Mouse (Mus musculus): ENCODE data around the gene Dlgap1. TPM values are rescaled to one million over a fixed set of nuclear protein-coding genes. Genes with fewer than 3 reads are reported as not detected.

Dlgap1 gene
- polyA plus RNA-seq, 1 experiment from 2014 or later = 12.3 TPM

DNA sequence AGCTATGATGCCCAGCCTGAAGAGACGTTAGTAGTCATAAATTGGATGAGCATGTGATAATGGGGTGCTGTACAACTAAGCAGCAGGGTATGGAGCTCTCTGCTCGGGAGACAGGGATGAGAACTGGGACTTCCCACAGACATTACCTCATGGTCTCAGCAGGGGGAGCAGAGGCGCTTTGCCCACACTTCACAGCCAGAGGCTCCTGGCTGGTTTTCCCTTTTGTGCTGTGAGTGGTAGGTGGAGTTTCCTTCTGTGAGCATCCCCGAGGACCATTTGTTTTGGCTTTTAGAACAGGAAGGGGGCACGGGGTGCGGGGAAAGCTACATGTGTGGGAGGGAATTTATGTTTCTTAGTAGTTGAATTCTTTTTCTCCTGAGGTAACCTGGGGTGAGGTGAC is 768.6 kb downstream of the Dlgap1 start:
- ATAC-seq (ENCODE audit: low FRiP score, low read depth) = peak; percentile 63

DNA sequence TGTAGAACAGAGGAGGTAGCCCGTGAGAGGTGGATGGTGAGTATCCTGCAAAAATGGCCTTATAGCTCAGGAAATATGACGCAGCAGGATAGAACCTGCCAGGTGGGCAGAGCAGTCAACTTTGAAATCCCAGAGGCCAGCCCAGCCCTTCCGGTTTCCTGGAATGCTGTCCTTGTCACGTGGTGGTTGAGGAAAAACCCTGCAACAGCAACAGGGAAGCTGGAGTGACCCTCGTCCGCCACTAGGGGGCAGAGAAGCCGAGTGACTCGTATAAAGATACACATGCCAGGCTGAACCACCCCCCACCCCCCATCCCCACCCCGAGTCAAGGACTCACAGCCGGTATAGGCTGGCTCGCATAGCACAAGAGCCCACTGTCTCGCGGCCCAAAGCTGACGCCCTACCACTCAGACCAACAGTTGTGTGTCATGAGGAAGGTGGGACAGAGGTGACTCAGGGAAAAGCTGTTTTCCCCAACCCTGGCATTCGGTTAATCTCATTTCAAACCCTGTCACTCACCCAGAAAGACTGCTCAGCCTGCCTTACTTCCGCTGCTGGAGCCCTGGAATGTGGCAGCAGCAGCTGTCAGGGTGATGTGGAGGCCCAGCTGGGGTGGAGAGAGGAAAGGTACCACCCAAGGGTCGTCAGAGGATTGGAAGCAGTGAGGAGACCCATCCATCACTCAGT is 769.4 kb downstream of the Dlgap1 start:
- Histone ChIP-seq H3K9me3 (no peaks in the 10 kb centered on the region), H3K4me3 (peak overlapping the region; percentile 23), H3K4me1 (peaks cover 17% of the 10 kb centered on the region; the same call in 1 of the 2 replicates), H3K36me3 (no peaks in the 10 kb centered on the region), H3K27ac (no peak overlapping the region), H3K9ac (0 out of 2 replicates have a peak overlapping the region, but pooled peaks have one; percentile 26), H3K4me2 (replicated peaks) (peak overlapping the region; percentile 59), H3K27me3 (replicated peaks) (no peaks in the 10 kb centered on the region)
- peak; percentile 94 for ATAC-seq (ENCODE audit: low FRiP score, low read depth)
- 3% methylated on average over 17 of the region's 17 CpGs for WGBS

More for the DNA sequence above, 768.6 kb downstream of the Dlgap1 start:
- H3K9me3 ChIP-seq = no peaks in the 10 kb centered on the region
- under 1% methylated on average over 6 of the region's 6 CpGs for WGBS
- H3K27ac ChIP-seq = no peak overlapping the region
- peaks cover 17% of the 10 kb centered on the region; the same call in 1 of the 2 replicates for H3K4me1 ChIP-seq
- no peaks in the 10 kb centered on the region for H3K36me3 ChIP-seq
- H3K4me2 ChIP-seq (replicated peaks) = peak overlapping the region; percentile 59
- no peak overlapping the region for H3K4me3 ChIP-seq
- no peaks in the 10 kb centered on the region for H3K27me3 ChIP-seq (replicated peaks)
- no peak overlapping the region for H3K9ac ChIP-seq

DNA sequence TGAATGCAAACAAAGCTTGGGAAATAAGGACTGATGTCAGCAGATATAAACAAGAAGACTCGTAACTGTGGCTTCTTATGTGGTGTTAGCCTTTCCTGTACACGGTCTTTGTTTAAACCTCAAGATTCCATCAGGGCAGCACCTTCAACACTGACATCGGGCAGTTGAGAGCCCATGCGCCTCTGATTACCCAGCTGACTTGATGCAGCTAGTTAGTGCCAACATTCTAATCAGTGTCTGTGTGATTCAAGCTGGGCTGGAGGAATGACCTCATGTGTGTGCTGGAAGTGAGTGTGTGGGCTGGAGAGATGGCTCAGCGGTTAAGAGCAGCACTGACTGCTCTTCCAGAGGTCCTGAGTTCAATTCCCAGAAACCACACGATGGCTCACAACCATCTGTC is 770.5 kb downstream of the Dlgap1 start:
- no peak for ATAC-seq (ENCODE audit: low FRiP score, low read depth)
- H3K4me1 ChIP-seq = peaks cover 17% of the 10 kb centered on the region; the same call in 1 of the 2 replicates
- no peaks in the 10 kb centered on the region for H3K9me3 ChIP-seq
- no peak overlapping the region for H3K27ac ChIP-seq
- H3K9ac ChIP-seq = no peak overlapping the region
- no peaks in the 10 kb centered on the region for H3K27me3 ChIP-seq (replicated peaks)
- 92% methylated on average over 6 of the region's 6 CpGs for WGBS
- H3K4me2 ChIP-seq (replicated peaks) = no peak overlapping the region
- H3K36me3 ChIP-seq = no peaks in the 10 kb centered on the region
- H3K4me3 ChIP-seq = no peak overlapping the region

DNA sequence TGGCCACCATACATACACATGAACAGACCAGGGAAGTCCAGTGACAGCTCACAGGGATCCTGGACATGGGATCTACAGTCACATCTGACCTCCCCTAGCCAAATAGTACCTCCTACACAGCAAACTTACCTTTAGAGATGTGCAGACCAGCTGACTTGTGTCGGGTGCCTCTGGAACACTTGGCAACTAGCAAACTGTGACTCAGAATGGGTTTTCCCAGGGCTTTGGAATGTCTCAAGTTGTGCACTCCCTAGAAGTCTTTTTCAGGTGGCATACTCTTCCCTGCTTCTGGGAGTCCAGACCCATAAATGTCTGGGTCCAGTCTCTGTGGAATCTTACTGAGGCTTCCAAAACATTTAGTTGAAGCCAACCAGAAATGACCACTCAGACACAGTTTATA is 772.8 kb downstream of the Dlgap1 start:
- Histone ChIP-seq H3K27ac (no peak overlapping the region), H3K27me3 (replicated peaks) (no peaks in the 10 kb centered on the region), H3K4me2 (replicated peaks) (no peak overlapping the region), H3K4me3 (no peak overlapping the region), H3K36me3 (no peaks in the 10 kb centered on the region), H3K9me3 (no peaks in the 10 kb centered on the region), H3K4me1 (peaks cover 21% of the 10 kb centered on the region), H3K9ac (no peak overlapping the region)
- no peak for ATAC-seq (ENCODE audit: low FRiP score, low read depth)
- 95% methylated on average over 1 of the region's 1 CpGs for WGBS

DNA sequence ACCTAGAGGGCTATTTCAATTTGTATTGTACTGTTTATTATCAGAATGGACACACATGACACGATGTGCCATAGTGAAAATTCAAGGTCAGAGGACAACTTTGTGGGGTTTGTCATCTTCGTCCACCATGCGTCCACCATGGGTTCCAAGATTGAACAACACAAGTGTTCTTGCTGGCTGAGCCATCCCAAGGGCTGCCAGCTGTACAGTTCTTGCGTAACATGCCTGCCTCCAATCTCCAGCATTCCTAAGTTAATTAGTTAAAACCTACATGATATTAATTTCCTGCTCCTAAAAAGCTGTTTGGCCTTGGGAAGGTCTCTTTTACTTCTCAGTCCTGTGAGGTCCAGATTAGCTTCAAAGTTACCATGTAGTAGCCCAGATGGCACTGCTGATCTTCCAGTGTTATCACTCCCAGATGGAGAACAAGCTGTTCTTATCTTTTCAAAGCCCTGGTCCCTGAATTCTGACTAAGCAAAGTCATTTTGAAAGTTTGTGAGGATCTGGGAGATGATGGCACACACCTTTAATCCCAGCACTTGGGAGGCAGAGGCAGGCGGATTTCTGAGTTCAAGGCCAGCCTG is 775.8 kb downstream of the Dlgap1 start:
- peaks cover 18% of the 10 kb centered on the region for H3K4me1 ChIP-seq
- no peaks in the 10 kb centered on the region for H3K36me3 ChIP-seq
- 95% methylated on average over 5 of the region's 5 CpGs for WGBS
- no peak overlapping the region for H3K4me3 ChIP-seq
- H3K4me2 ChIP-seq (replicated peaks) = no peak overlapping the region
- H3K27me3 ChIP-seq (replicated peaks) = no peaks in the 10 kb centered on the region
- H3K9me3 ChIP-seq = no peaks in the 10 kb centered on the region
- H3K9ac ChIP-seq = no peak overlapping the region
- no peak for ATAC-seq (ENCODE audit: low FRiP score, low read depth)
- H3K27ac ChIP-seq = no peak overlapping the region

DNA sequence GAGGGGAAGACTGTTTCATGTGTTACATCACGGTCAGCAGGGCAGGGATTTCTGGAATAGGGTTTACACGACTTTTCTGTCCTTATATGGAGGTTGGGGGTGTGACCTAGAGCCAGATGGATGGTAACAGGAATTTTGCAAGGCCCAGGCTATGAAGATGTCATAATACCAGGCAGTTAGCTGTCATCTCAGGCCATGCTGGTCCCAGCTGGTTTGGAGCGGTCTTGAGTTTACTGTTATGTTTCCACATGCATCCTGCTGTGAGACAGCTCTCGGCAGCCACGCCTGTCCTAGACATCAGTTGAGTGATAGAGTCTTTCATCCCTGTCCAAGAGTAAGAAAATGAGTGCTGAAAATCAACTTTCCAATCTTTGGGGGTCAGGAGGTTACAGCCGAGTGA is 776.5 kb downstream of the Dlgap1 start:
- Histone ChIP-seq H3K9me3 (no peaks in the 10 kb centered on the region), H3K27me3 (replicated peaks) (no peaks in the 10 kb centered on the region)
- ATAC-seq (ENCODE audit: low FRiP score, low read depth) = no peak

DNA sequence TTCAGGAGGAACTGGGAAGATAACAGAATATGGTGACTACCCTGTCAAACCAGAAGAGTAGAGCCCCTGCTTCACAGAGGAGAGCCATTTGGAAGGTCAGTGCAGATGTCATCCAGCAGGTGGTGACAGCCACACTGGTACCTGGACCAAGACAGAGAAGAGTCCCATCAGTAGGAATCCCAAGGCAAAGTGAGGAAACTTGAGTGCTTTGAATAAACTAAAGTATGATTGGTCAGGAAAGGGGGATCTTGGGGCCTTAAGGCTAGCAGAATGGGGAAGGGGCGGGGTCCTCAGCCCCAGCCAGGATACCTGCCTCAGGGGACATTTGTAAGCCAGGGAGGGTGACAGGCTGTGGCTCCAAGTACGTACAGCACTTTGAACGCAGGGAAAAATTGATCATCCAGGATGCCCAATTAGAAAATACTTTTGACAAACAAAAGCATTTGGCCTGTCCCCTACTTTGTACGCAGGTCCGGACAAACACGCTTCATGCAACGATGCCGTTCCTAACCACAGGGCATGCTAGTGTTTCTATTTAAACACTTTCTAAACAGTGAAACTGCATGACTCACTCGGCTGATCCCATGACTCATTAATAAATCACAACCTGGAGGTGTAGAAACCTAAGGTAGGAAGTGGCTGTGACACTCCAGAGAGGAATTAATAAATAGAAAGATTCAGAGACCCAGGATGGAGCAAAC is 777.7 kb downstream of the Dlgap1 start:
- Histone ChIP-seq H3K27ac (no peak overlapping the region), H3K4me1 (peaks cover 28% of the 10 kb centered on the region)
- peak; percentile 19; the same call in 1 of the 2 replicates for ATAC-seq (ENCODE audit: low FRiP score, low read depth)

More for the DNA sequence above, 776.5 kb downstream of the Dlgap1 start:
- H3K4me1 ChIP-seq = peaks cover 18% of the 10 kb centered on the region
- no peak overlapping the region for H3K4me2 ChIP-seq (replicated peaks)
- H3K27ac ChIP-seq = no peak overlapping the region
- WGBS = 84% methylated on average over 6 of the region's 6 CpGs
- H3K4me3 ChIP-seq = no peak overlapping the region
- H3K9ac ChIP-seq = no peak overlapping the region
- no peaks in the 10 kb centered on the region for H3K36me3 ChIP-seq

DNA sequence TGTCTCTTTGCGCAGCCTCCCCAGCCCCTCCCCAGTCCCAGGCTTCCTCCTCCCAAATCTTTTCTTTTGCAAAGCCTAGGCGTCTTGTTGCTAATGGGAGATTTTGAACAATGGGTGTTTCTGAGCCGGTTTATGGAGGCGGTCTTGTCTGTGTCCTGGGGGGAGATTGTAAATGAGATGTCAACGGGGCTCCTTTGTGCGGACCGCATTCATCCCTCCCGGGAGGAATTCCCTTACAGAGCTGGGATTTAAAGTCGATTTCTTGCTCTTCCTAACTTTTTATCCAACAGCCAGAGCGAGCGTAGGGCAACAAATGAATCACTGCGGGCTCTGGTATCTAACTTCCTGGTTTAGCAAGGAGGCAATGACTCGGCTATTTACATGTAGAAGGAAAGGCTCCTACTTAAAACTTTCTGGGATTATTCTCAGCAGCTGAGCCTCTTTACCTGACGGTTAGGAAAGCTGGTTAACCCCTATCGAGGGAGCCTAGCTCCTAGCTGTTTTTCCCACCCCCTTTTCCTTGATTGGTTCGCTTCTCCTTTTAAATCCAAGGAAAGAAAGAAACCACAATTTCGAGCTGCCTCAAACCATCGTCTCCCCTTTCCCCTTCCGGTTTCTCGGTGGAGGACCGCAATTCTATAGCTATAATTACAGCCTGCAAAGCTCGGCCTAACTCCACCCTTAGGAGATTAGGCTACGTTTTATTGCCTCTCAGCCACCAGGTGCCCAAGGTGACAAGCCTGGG is 779.0 kb downstream of the Dlgap1 start:
- no peaks in the 10 kb centered on the region for H3K36me3 ChIP-seq
- 0 out of 2 replicates have a peak overlapping the region, but pooled peaks have one; percentile 50 for H3K27ac ChIP-seq
- H3K4me3 ChIP-seq = peak overlapping the region; percentile 24
- H3K27me3 ChIP-seq (replicated peaks) = no peaks in the 10 kb centered on the region
- WGBS = under 1% methylated on average over 23 of the region's 23 CpGs
- H3K4me2 ChIP-seq (replicated peaks) = peak overlapping the region; percentile 56
- 0 out of 2 replicates have a peak overlapping the region, but pooled peaks have one; percentile 29 for H3K9ac ChIP-seq
- H3K4me1 ChIP-seq = peaks cover 28% of the 10 kb centered on the region
- H3K9me3 ChIP-seq = no peaks in the 10 kb centered on the region
- ATAC-seq (ENCODE audit: low FRiP score, low read depth) = peak; percentile 64

More for the DNA sequence above, 777.7 kb downstream of the Dlgap1 start:
- Histone ChIP-seq H3K9ac (no peak overlapping the region), H3K27me3 (replicated peaks) (no peaks in the 10 kb centered on the region), H3K4me2 (replicated peaks) (no peak overlapping the region), H3K36me3 (no peaks in the 10 kb centered on the region), H3K9me3 (no peaks in the 10 kb centered on the region), H3K4me3 (no peak overlapping the region)
- WGBS = 33% methylated on average over 9 of the region's 9 CpGs

DNA sequence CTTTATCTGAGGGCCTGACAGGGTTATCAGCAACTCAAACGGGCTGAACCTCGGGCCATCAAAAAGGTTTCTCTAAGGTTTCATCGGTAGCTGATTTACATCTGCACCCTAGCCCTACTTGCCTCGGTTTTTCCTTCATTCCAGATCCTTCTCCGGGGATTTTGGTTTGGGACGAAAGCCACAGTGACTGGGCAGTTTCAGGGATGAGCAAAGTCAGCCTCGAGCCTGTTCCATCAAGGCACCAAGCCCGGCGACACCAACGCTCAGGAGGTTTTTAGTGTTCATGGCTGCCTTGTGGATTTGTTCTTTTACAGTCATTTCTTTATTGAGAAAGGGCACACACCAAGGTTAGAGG is 779.6 kb downstream of the Dlgap1 start:
- 5% methylated on average over 10 of the region's 10 CpGs for WGBS
- Histone ChIP-seq H3K4me1 (peaks cover 28% of the 10 kb centered on the region), H3K4me2 (replicated peaks) (peak overlapping the region; percentile 56), H3K4me3 (no peak overlapping the region), H3K36me3 (no peaks in the 10 kb centered on the region), H3K9ac (0 out of 2 replicates have a peak overlapping the region, but pooled peaks have one; percentile 29), H3K9me3 (no peaks in the 10 kb centered on the region), H3K27me3 (replicated peaks) (no peaks in the 10 kb centered on the region), H3K27ac (0 out of 2 replicates have a peak overlapping the region, but pooled peaks have one; percentile 50)
- ATAC-seq (ENCODE audit: low FRiP score, low read depth) = no peak

DNA sequence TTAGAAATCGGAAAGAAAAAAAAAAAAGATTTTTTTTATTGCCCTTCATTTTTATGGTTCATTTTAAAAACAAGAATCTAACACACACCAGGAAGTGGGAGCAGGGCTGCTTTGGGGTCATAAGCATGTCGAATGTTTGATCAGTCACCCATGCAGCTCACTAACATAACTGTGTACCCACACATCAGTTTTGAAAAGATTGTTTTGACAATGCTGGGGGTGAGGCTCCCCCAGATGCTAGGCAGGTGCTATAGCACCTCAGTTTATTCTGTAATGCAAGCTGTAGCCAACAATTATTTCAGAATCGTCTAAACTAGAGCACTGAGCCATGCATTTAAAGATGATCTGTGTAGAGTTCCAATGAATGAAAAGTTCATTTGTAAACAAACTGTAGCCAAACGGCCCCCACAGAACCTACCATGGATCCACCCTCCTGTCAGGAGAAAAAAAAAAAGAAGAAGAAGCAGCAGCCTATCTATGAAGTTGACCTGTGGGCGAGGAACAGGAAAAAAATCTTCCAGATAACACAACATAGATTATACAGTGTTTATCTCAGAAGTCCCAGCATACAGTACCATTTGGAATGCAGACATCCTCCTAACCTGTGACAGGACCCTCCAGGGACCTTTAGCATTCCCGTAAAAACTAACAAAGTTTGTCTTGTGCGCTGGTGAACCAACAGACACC is 780.2 kb downstream of the Dlgap1 start:
- no peaks in the 10 kb centered on the region for H3K27me3 ChIP-seq (replicated peaks)
- no peaks in the 10 kb centered on the region for H3K9me3 ChIP-seq
- no peaks in the 10 kb centered on the region for H3K36me3 ChIP-seq
- H3K4me3 ChIP-seq = no peak overlapping the region
- 40% methylated on average over 7 of the region's 7 CpGs for WGBS
- H3K27ac ChIP-seq = no peak overlapping the region
- no peak overlapping the region for H3K9ac ChIP-seq
- no peak for ATAC-seq (ENCODE audit: low FRiP score, low read depth)
- H3K4me2 ChIP-seq (replicated peaks) = no peak overlapping the region
- peaks cover 28% of the 10 kb centered on the region for H3K4me1 ChIP-seq

Measured in neural tube, embryonic 12.5 days (tissue).